Mouse (Mus musculus) spleen, adult 2 months (tissue): ENCODE measurements around the gene Nxpe4. TPM values are rescaled to one million over a fixed set of nuclear protein-coding genes. Genes with fewer than 3 reads are reported as not detected.
A peak's percentile ranks its signal among the peaks of the same experiment; 100 is the strongest.

ENCODE experiments used
- DNase-seq, 2 experiments: peaks; one replicate each; pipeline versions ENCODE4 v3.0.0 to v3.0.0-alpha.2; 2012 to 2021; ENCODE audit warnings: low spot score in 2 of 2, low read depth in 1 of 2
- H3K27ac ChIP-seq: fragments of 200-500 bp; 2 replicates; pipeline ENCODE4 v1.5.1; 2012; ENCODE audit warnings: low read length, inconsistent platforms; ENCODE audit not compliant: insufficient read depth
- H3K27me3 ChIP-seq: fragments of 200-500 bp; 2 replicates; pipeline ENCODE4 v1.6.1; 2012; ENCODE audit warnings: mild to moderate bottlenecking, moderate library complexity, low read length, inconsistent platforms; ENCODE audit not compliant: control insufficient read depth, insufficient read depth
- H3K36me3 ChIP-seq: fragments of 200-500 bp; 2 replicates; pipeline ENCODE4 v1.6.1; 2012; ENCODE audit warnings: mild to moderate bottlenecking, low read length, inconsistent platforms; ENCODE audit not compliant: control insufficient read depth, insufficient read depth
- H3K4me1 ChIP-seq: fragments of 200-500 bp; 2 replicates; pipeline ENCODE4 v1.6.1; 2011; ENCODE audit warnings: inconsistent platforms; ENCODE audit not compliant: control insufficient read depth, insufficient read depth, insufficient read length
- H3K4me3 ChIP-seq: fragments of 200-500 bp; 2 replicates; pipeline ENCODE4 v1.5.1; 2011; ENCODE audit warnings: mild to moderate bottlenecking, inconsistent platforms; ENCODE audit not compliant: insufficient read depth, insufficient read length; ENCODE audit errors: extremely low read depth
- CTCF ChIP-seq: fragments of 200-500 bp; IDR thresholded peaks from 2 replicates; pipeline ENCODE4 v1.5.1; 2011; ENCODE audit warnings: mild to moderate bottlenecking, inconsistent platforms; ENCODE audit not compliant: insufficient read depth, insufficient read length, insufficient replicate concordance; ENCODE audit errors: extremely low read depth
- POLR2A ChIP-seq: fragments of 200-500 bp; IDR thresholded peaks from 2 replicates; pipeline ENCODE4 v1.6.1; 2011; ENCODE audit warnings: low read depth, low read length, inconsistent platforms
- WGBS: fragments of 180-500 bp; shearing (Covaris S2); methylation state at CpG from one replicate; pipeline ENCODE4 v1.1.7; 2018; 5-methylcytosine and 5-hydroxymethylcytosine counted together
- polyA plus RNA-seq: library from polyadenylated mRNA; depleted of rRNA; stranded (reverse); fragments of >200 nt; gene quantifications from 2 replicates; pipeline ENCODE4 v1.2.3, GENCODE M21; 2012

Gene Nxpe4
- polyA plus RNA-seq, 1 experiment, result 1.4 TPM

GRCm38 (mm10) chr9:48311241-48311640 is 149.4 kb downstream of the Nxpe4 start:
- no peak for DNase-seq
- no peaks in the 10 kb centered on the region for H3K4me1 ChIP-seq
- no peaks in the 10 kb centered on the region for H3K36me3 ChIP-seq
- 91% methylated on average over 5 of the region's 5 CpGs for WGBS
- TF ChIP-seq POLR2A (no peak), CTCF (no peak)
- no peak overlapping the region for H3K27ac ChIP-seq
- no peak overlapping the region for H3K4me3 ChIP-seq
- H3K27me3 ChIP-seq, result no peaks in the 10 kb centered on the region

- no peaks in the 10 kb centered on the region for H3K4me1 ChIP-seq
- TF ChIP-seq POLR2A, result no peak
- no peak for TF ChIP-seq CTCF
- H3K27ac ChIP-seq, result no peak overlapping the region
- H3K4me3 ChIP-seq, result no peak overlapping the region
- 76% methylated on average over 3 of the region's 3 CpGs for WGBS
- DNase-seq, result no peak
- H3K27me3 ChIP-seq, result no peaks in the 10 kb centered on the region
- no peaks in the 10 kb centered on the region for H3K36me3 ChIP-seq
Observed at GRCm38 (mm10) chr9:48314194-48314593, 152.4 kb downstream of the Nxpe4 start.

- DNase-seq, result no peak
- no peak overlapping the region for H3K4me3 ChIP-seq
Observed at GRCm38 (mm10) chr9:48315825-48316224, 154.0 kb downstream of the Nxpe4 start.

GRCm38 (mm10) chr9:48326338-48326737 is 164.5 kb downstream of the Nxpe4 start:
- Histone ChIP-seq H3K36me3 (no peaks in the 10 kb centered on the region; the same call in 1 of the 2 replicates), H3K27ac (no peak overlapping the region)

More at GRCm38 (mm10) chr9:48315825-48316224, 154.0 kb downstream of the Nxpe4 start:
- no peaks in the 10 kb centered on the region for H3K27me3 ChIP-seq
- 77% methylated on average over 1 of the region's 1 CpGs for WGBS
- no peaks in the 10 kb centered on the region; the same call in 1 of the 2 replicates for H3K36me3 ChIP-seq
- TF ChIP-seq POLR2A, result no peak
- no peak for TF ChIP-seq CTCF
- H3K4me1 ChIP-seq, result no peaks in the 10 kb centered on the region
- no peak overlapping the region for H3K27ac ChIP-seq

GRCm38 (mm10) chr9:48329597-48329996 is 167.8 kb downstream of the Nxpe4 start:
- no peak for DNase-seq
- 95% methylated on average over 7 of the region's 7 CpGs for WGBS
- no peak overlapping the region for H3K27ac ChIP-seq
- no peaks in the 10 kb centered on the region for H3K27me3 ChIP-seq
- TF ChIP-seq CTCF (no peak), POLR2A (no peak)
- no peak overlapping the region for H3K4me3 ChIP-seq
- no peaks in the 10 kb centered on the region for H3K4me1 ChIP-seq
- peaks cover 2% of the 10 kb centered on the region; the same call in 1 of the 2 replicates for H3K36me3 ChIP-seq

More at GRCm38 (mm10) chr9:48326338-48326737, 164.5 kb downstream of the Nxpe4 start:
- no peaks in the 10 kb centered on the region for H3K27me3 ChIP-seq
- WGBS, result 81% methylated on average over 9 of the region's 9 CpGs
- no peak overlapping the region for H3K4me3 ChIP-seq
- no peaks in the 10 kb centered on the region for H3K4me1 ChIP-seq
- DNase-seq, result no peak
- TF ChIP-seq CTCF (no peak), POLR2A (no peak)

GRCm38 (mm10) chr9:48338783-48339455 is 177.1 kb downstream of the Nxpe4 start:
- no peaks in the 10 kb centered on the region for H3K4me1 ChIP-seq
- WGBS, result 37% methylated on average over 4 of the region's 4 CpGs
- H3K27ac ChIP-seq, result 0 out of 2 replicates have a peak overlapping the region, but pooled peaks have one; percentile 16
- TF ChIP-seq CTCF (no peak), POLR2A (no peak)
- no peaks in the 10 kb centered on the region for H3K27me3 ChIP-seq
- H3K36me3 ChIP-seq, result no peaks in the 10 kb centered on the region
- no peak overlapping the region; the same call in 1 of the 2 replicates for H3K4me3 ChIP-seq
- no peak for DNase-seq

GRCm38 (mm10) chr9:48339563-48339962 is 177.7 kb downstream of the Nxpe4 start:
- Histone ChIP-seq H3K27me3 (no peaks in the 10 kb centered on the region), H3K4me1 (no peaks in the 10 kb centered on the region), H3K36me3 (no peaks in the 10 kb centered on the region), H3K4me3 (no peak overlapping the region), H3K27ac (no peak overlapping the region)
- 80% methylated on average over 5 of the region's 5 CpGs for WGBS
- TF ChIP-seq CTCF (no peak), POLR2A (no peak)
- DNase-seq, result no peak
